Mouse (Mus musculus): Measurements from ENCODE around the gene Chst5.
"Not testable (repeated sequence)": the region's sequence is repeated elsewhere in the genome, so short reads cannot be mapped to it uniquely, and the experiment has no call there.

The Chst5 gene

DNA sequence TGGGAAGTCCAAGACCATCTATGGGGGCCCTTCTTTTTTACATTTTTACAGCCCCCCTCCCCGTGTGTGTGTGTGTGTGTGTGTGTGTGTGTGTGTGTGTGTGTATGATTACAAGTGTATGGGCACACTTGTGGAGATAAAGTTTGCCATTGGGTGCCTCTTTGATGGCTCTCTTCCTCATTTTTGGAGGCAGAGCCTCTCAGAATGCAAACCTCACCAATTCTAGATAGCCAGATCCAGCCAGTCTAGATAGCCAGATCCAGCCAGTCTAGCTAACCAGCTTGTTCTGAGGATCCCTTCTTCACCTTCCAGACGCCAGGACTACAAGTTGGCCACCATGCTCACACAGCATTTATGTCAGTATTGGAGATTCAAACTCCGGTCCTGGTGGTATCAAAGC lies 39.0 kb downstream of the Chst5 start:
- DNase-seq (ENCODE audit: low spot score) = no peak

DNA sequence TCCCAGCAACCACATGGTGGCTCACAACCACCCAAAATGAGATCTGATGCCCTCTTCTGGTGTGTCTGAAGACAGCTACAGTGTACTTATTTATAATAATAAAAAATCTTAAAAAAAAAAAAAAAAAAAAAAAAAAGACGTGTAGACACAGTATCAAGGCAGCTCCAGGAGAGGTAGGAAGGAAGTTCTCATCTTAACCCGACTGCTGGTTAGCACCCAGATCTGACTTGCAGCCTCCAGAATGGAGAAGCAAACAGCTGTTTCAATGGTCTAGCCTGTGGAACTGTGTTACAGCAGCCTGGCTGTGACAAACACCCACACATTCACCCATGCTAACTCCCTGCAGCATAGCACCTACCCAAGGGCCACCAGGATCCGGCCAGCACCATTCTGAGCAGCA lies 39.9 kb downstream of the Chst5 start:
- no peak for DNase-seq (ENCODE audit: low spot score)

GRCm38 (mm10) chr8:111868664-111869063 lies 41.6 kb downstream of the Chst5 start:
- DNase-seq (ENCODE audit: low spot score) = no peak

DNA sequence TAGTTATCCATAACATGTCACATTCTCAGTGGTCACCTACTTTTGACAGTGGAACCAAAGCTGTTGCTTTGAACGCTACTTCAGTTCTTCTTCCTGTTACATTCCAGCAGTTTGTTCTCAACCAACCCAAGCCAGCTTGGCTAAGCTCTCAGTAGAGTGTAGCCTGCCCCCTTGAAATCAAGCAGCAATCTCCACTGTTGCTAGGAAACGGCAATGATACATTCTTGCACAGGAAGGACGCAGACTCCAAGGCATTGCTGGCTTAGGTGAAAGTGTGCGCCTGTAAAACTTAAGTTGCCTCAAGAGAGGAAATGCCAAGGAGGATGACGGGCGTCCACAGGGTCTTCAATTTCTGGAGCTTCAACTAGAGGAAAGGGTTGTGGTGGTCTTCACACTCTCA lies 44.4 kb downstream of the Chst5 start:
- no peak for DNase-seq (ENCODE audit: low spot score)

DNA sequence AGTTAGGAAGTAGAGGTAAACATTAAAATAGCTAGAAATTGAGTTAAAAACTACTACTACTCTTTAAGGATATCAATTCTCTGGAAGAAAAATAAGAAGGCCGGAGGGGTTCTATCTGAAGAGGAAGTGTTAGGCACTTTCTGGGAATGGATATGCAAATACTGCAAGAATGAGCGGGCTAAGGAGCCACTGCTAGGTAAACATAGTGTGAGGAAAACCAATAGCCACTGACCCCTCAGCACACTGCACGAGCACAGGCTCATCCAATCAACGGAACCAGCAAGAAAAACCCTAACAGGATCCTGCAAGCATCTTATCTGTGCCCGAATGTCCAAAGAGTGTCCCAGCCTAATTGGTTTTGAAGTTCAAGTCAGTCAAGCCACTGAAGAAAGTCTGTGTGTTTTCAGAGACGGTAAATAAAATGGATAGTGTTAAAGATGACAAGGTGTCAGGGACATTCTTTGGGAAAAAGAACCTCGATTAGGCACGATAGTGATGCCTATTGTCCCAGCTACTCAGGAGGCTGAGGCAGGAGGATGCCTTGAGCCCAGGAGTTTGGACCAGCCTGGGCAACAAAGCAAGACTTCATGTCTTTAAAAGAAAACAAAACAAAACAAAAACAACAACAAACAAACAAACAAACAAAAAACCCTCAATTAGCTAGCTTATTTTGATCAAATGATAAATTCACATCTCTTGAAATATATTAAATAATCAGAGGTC lies 45.0 kb downstream of the Chst5 start:
- DNase-seq (ENCODE audit: low spot score) = no peak

- DNase-seq (ENCODE audit: low spot score) = no peak
Observed at GRCm38 (mm10) chr8:111864648-111865047, 45.6 kb downstream of the Chst5 start.

DNA sequence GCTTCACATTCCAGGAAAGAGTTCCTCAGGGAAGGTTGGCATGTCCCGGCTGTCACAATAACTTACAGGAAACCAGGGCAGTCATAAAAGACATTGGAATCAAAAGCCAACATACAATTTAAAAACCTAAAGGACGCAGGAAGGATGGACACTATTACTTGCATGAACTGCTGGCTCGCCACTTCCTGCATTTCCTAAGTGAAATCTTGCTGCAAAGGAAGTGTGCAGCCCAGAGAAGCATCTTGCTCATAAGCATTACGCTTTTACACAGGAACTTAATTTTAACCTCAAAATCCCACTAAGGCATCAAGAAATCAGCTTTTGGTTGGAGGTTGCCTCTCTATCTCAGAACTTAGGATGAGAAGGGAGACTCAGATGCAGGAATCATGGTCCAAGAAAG lies 47.0 kb downstream of the Chst5 start:
- DNase-seq (ENCODE audit: low spot score) = no peak

GRCm38 (mm10) chr8:111855977-111856376 lies 54.3 kb downstream of the Chst5 start:
- DNase-seq (ENCODE audit: low spot score) = no peak

- peak; percentile 96 for DNase-seq (ENCODE audit: low spot score)
Observed at GRCm38 (mm10) chr8:111853861-111854501, 56.3 kb downstream of the Chst5 start, which contains the start of gene Cfdp1. Gene Cfdp1, minus strand, starts transcription at chr8:111854291.

GRCm38 (mm10) chr8:111853219-111853618 lies 57.0 kb downstream of the Chst5 start:
- DNase-seq (ENCODE audit: low spot score) = not testable (repeated sequence)

DNA sequence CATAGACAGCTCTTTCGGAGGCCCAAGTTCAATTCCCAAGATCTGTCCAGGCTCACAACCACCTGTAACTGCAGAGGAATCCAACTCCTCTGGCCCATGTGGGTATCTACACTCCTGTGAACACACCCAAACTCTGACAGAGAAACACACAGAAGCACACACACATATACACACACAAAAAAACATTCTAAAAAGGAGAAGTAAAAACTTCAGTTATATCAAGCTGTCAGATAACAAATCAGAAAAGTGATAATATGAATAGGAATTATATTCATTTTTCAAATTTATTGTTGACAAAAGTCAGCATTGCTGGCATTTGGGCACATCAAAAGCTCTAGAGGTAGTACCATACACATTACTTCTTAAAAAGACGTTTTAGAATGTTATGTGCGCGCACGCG lies 63.5 kb downstream of the Chst5 start:
- no peak for DNase-seq (ENCODE audit: low spot score)
